Mouse (Mus musculus) testis, adult 2 months (tissue): ENCODE data around the gene BC028528.

Experiments used
- CTCF ChIP-seq: fragments of 200-500 bp; IDR thresholded peaks from 2 replicates; pipeline ENCODE4 v1.5.1; 2012; ENCODE audit warnings: low read depth, mild to moderate bottlenecking, inconsistent platforms, low read length, moderate library complexity; ENCODE audit not compliant: control insufficient read depth, insufficient read depth, insufficient replicate concordance
- POLR2A ChIP-seq: fragments of 200-500 bp; IDR thresholded peaks from 2 replicates; pipeline ENCODE4 v1.6.1; 2012; ENCODE audit warnings: low read depth, mild to moderate bottlenecking, inconsistent platforms, low read length, moderate library complexity; ENCODE audit not compliant: control insufficient read depth

- TF ChIP-seq POLR2A = peak; percentile 81
- TF ChIP-seq CTCF = no peak
Measured at GRCm38 (mm10) chr3:95928658-95929503, 37.1 kb upstream of the BC028528 start, which contains the start of gene Anp32e.
